Mouse (Mus musculus) thymus, adult 2 months (tissue): ENCODE data around the gene Prkcg. TPM values are rescaled to one million over a fixed set of nuclear protein-coding genes. Genes with fewer than 3 reads are reported as not detected.

Source experiments
- DNase-seq: peaks from one replicate; pipeline ENCODE4 v3.0.0; 2021
- H3K27ac ChIP-seq: fragments of 200-500 bp; 2 replicates; pipeline ENCODE4 v1.5.1; 2012; ENCODE audit warnings: low read length, control low read depth; ENCODE audit not compliant: control insufficient read depth, insufficient read depth
- H3K27me3 ChIP-seq: fragments of 200-500 bp; 2 replicates; pipeline ENCODE4 v1.6.1; 2012; ENCODE audit warnings: mild to moderate bottlenecking, low read length, moderate library complexity, mixed read lengths; ENCODE audit not compliant: control insufficient read depth, insufficient read depth
- H3K36me3 ChIP-seq: fragments of 200-500 bp; 2 replicates; pipeline ENCODE4 v1.6.1; 2012; ENCODE audit warnings: mild to moderate bottlenecking, low read length, moderate library complexity; ENCODE audit not compliant: control insufficient read depth, insufficient read depth
- H3K4me1 ChIP-seq: fragments of 200-500 bp; replicated peaks from 2 replicates; pipeline ENCODE4 v1.6.1; 2012; ENCODE audit warnings: low read length; ENCODE audit not compliant: control insufficient read depth, insufficient read depth
- H3K4me3 ChIP-seq: fragments of 200-500 bp; 2 replicates; pipeline ENCODE4 v1.5.1; 2012; ENCODE audit warnings: mild to moderate bottlenecking, low read length, control low read depth, moderate library complexity; ENCODE audit not compliant: control insufficient read depth, insufficient read depth
- CTCF ChIP-seq: fragments of 200-500 bp; IDR thresholded peaks from 2 replicates; pipeline ENCODE4 v1.5.1; 2012; ENCODE audit warnings: mild to moderate bottlenecking, control low read depth, low read length, moderate library complexity, borderline replicate concordance; ENCODE audit not compliant: control insufficient read depth, poor library complexity, insufficient read depth; ENCODE audit errors: extremely low read depth
- POLR2A ChIP-seq: fragments of 200-500 bp; IDR thresholded peaks from 2 replicates; pipeline ENCODE4 v1.6.1; 2012; ENCODE audit warnings: mild to moderate bottlenecking, low read length, control low read depth, moderate library complexity; ENCODE audit not compliant: control insufficient read depth, poor library complexity, insufficient read depth; ENCODE audit errors: extremely low read depth
- WGBS: fragments of 180-500 bp; shearing (Covaris S2); methylation state at CpG from one replicate; pipeline ENCODE4 v1.1.7; 2018; 5-methylcytosine and 5-hydroxymethylcytosine counted together
- polyA plus RNA-seq: library from polyadenylated mRNA; depleted of rRNA; stranded (reverse); fragments of >200 nt; gene quantifications from 2 replicates; pipeline ENCODE4 v1.2.3, GENCODE M21; 2012; rRNA removed

Gene Prkcg
- 0.86 and 0.94 TPM in 2 replicates for polyA plus RNA-seq

DNA sequence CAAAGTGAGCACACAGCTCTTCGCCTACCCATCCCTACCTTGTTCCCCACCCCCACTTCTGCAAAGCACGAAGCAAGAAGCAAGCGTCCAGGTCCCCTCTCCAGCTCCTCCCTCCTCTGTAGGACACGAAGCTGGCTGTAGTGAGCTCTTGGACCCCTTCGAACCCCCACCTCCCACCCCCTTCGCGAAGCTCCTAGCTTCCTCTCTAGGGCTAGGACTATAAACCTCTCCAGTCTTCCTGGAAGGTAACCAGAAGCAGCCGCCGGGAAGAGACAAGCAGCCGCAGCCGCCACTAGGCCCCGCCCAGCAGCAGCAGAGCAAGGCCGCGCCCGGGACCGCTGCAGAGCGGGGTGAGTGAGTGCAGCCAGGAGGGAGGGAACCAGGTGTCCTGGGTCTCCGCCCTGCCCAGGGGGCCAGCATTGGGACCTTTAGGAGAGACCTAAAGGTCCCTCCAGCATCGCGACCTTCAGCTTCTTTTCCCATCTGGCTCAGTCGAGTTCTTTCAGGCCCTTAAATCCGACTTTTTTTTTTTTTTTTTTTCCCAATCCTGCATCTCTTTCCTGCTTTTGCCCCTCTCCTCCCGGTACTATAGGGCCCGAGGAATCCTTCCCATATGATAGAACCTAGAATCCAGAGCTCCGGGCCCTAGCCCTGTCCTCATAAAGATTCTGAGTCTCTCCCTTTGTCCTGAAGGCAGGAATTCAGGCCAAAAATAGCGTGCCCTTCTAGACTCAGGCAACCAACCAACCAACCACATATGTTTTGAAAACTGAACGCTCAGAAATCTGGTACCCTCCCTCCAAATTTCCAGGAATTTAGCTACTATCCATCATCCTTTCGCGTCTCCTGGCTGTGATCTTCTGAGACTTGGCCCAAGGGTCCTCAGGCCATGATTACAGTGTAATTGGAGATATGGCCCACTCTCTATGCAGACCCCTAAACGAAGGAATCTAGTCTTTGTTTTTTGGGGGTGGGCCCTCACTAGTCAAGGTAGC is at the start of gene Prkcg, which contains the start of gene Myadm:
Gene Prkcg, plus strand, starts transcription at position 204 of the 995 bp plus-strand sequence.
Gene Myadm, plus strand, starts transcription at position 105 of the 995 bp plus-strand sequence.
- peak; percentile 75 for DNase-seq
- H3K4me3 ChIP-seq: peak within 1 kb of the TSS; percentile 5
- H3K36me3 ChIP-seq: no peaks in the 10 kb centered on the region
- WGBS: 8% methylated on average over 30 of the region's 30 CpGs
- no peaks in the 10 kb centered on the region for H3K27me3 ChIP-seq
- no peak for TF ChIP-seq POLR2A
- TF ChIP-seq CTCF: no peak
- H3K27ac ChIP-seq: no peak within 1 kb of the TSS
- H3K4me1 ChIP-seq: peaks cover 8% of the 10 kb centered on the region; the same call in 1 of the 2 replicates

DNA sequence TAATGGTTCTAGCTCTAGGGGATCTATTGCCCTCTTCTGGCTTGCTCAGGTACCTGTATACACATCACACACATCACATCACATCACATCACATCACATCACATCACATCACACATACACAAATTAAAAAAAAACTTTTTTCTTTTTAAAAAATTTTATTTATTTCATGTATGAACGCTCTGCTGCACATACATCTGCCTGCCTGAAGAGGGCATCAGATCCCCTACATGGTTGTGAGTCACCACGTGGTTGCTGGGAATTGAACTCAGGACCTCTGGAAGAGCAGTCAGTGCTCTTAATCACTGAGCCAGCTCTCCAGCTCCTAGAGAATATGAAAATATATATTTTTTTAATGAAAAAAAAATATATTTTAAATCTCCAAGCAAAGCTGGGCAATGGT is 49.8 kb upstream of the Prkcg start:
- Histone ChIP-seq H3K4me3 (no peak overlapping the region), H3K27ac (no peak overlapping the region), H3K4me1 (no peaks in the 10 kb centered on the region), H3K27me3 (no peaks in the 10 kb centered on the region), H3K36me3 (no peaks in the 10 kb centered on the region)
- no peak for DNase-seq
- TF ChIP-seq CTCF (no peak), POLR2A (no peak)
- WGBS: 83% methylated on average over 2 of the region's 2 CpGs

DNA sequence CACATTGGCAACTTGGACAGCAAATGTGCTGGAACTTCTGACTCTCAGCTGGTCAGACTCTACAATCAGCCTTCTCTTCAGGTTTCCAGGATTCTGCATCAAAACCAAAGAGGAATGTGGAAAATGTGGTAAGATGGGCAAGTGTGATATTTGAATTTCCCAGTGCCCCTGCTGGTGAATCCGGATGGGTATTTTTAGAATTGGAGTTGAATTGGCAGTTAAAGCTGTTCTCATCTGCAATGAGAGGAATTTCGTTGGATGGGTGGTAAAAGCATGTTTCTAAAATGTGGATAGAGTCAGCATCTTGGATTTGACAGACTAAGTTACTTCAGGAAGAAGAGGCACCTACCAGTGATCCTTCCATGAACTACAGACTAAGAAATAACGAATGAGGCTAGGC is 28.3 kb upstream of the Prkcg start:
- WGBS: 91% methylated on average over 3 of the region's 3 CpGs
- Histone ChIP-seq H3K27ac (no peak overlapping the region), H3K4me1 (peaks cover 9% of the 10 kb centered on the region; the same call in 1 of the 2 replicates), H3K4me3 (no peak overlapping the region), H3K27me3 (no peaks in the 10 kb centered on the region; the same call in 1 of the 2 replicates), H3K36me3 (no peaks in the 10 kb centered on the region)
- no peak for DNase-seq
- no peak for TF ChIP-seq POLR2A
- TF ChIP-seq CTCF: no peak

DNA sequence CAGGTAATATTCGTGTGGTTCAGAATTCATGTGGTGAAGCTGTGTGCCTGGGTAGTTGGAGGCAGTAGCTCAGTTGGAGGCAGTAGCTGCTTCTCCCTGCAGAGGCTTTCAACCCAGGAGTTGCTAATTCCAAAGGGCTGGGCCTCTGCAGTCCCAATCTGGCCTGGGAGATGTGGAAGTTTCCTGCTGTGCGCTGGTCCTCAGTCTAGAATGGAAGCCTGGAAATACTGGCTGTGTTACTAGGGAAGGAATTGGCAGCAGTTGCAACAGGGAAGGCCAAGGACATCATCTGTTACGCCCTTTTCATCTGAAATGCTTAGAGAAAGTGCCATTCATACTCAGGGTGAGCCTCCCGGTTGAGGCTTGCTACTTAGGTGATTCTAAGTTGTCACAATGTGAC is 27.5 kb upstream of the Prkcg start:
- WGBS: 88% methylated on average over 4 of the region's 4 CpGs
- TF ChIP-seq CTCF (no peak), POLR2A (no peak)
- no peak for DNase-seq
- no peak overlapping the region for H3K4me3 ChIP-seq
- peaks cover 9% of the 10 kb centered on the region; the same call in 1 of the 2 replicates for H3K4me1 ChIP-seq
- no peaks in the 10 kb centered on the region for H3K36me3 ChIP-seq
- H3K27ac ChIP-seq: no peak overlapping the region
- no peaks in the 10 kb centered on the region; the same call in 1 of the 2 replicates for H3K27me3 ChIP-seq

DNA sequence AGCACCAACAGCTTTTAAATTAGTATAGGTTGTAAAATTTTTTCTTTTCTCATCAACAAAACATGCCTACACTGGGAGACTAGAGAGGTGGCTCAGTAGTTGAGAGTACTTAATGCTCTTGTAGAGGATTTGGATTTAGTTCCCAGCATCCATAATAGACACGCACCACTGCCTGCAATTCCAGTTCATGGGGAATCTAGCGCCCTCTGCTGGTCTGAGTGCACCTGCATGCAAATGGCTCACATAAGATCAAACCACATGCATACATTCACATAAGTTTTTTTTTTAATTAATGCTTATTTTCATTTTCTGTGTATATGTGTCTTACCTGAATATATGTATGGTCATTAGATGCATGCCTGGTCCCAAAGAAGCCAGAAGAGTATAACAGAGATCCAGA is 26.2 kb upstream of the Prkcg start:
- H3K4me1 ChIP-seq: peaks cover 9% of the 10 kb centered on the region; the same call in 1 of the 2 replicates
- no peak overlapping the region for H3K4me3 ChIP-seq
- no peaks in the 10 kb centered on the region; the same call in 1 of the 2 replicates for H3K27me3 ChIP-seq
- H3K36me3 ChIP-seq: no peaks in the 10 kb centered on the region
- WGBS: 30% methylated on average over 2 of the region's 2 CpGs
- H3K27ac ChIP-seq: no peak overlapping the region
- TF ChIP-seq POLR2A (no peak), CTCF (no peak)
- DNase-seq: peak; percentile 22

DNA sequence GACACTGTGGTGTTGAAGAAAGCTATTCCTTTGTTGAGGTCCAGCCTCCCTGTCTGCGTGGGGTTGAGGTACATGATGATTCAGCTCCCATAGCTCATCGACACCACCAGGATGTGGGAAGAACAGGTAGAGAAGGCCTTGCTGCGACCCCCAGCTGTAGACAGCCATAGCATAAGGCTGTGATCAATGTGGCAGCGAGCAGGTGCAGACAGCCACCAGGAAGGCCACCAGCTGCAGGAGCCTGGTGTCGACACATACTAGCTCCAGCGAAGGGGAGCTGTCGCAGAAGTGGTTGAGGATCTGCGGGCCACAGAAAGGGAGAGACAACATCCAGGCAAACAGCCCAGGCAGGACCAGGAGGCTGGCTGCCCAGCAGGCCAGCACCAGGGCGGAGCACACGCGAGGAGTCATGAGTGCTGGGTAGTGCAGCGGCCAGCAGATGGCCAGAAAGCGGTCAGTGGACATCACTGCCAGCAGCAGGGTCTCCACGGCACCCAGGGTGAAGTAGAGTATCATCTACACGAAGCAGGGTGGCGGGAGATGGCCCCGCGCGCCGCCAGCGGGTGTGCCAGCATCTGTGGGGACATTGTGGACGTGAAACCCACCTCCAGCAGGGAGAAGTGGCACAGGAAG is 24.5 kb upstream of the Prkcg start:
- Histone ChIP-seq H3K36me3 (no peaks in the 10 kb centered on the region), H3K27ac (no peak overlapping the region), H3K27me3 (no peaks in the 10 kb centered on the region; the same call in 1 of the 2 replicates), H3K4me1 (peaks cover 9% of the 10 kb centered on the region; the same call in 1 of the 2 replicates), H3K4me3 (no peak overlapping the region)
- DNase-seq: no peak
- WGBS: 32% methylated on average over 22 of the region's 22 CpGs
- TF ChIP-seq POLR2A: no peak
- no peak for TF ChIP-seq CTCF
